Mouse (Mus musculus) hindlimb bud, embryonic 11.5 days (tissue): ENCODE measurements around the gene Ccdc142.
A peak's percentile ranks its signal among the peaks of the same experiment; 100 is the strongest.

Source experiments
- DNase-seq: peaks from one replicate; pipeline ENCODE4 v3.0.0-alpha.2; 2012; ENCODE audit warnings: low read depth, low spot score; ENCODE audit errors: extremely low spot score

The Ccdc142 gene

DNA sequence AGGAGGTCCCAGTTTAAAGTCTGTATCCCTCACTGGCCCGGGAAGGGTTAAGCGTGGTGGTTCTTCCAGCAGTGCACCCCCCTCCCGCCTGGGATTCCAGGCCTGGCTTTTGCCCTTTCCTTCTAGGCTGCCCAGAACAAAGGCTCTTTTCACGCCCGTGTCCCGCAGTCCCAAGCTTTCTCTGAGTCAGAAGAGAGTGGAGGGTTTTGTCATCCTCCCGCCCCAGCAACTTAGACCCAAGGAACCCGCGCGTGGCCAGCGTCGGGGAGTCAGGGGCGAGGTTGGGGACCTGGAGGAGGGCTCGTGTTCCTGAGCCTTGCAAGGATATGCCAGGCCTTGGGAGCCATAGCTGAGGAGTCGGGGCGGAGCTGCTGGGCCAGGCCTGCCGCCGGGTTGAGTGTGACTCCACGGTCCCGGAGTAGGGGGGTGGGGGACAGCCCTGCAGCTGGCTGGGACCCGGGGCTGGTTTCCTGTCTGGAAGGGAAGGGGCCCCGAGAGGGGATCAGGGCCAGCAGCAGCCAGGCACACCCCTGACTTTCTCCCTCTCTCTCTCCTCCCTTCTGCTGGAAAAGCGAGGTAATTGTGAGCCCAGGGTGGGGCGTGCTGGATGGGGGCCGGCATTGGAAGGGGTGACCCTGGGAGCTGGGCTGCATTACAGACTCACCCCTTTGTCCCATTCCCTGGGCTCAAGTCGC, 35.6 kb downstream of the Ccdc142 start:
- peak; percentile 61 for DNase-seq

DNA sequence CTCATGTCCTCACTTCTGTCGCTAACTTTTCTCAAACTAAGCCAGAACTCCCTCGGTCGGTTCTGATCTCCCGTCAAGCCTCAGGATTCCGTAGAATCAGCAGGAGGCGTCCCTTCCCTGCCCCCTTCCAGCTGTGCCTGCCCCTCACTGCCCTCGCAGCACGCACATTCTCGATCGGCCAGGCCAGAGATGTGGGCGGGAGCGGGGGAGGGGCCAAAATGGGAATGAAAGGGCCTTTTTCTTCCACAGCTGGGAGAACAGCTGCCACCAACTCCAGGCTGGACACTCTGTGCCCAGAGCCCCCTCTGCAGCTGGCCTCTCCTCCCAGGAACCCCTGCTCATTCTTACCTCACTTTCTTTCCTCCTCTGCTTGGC, 36.2 kb downstream of the Ccdc142 start:
- DNase-seq, result peak; percentile 83

- peak; percentile 26 for DNase-seq
These were observed 36.7 kb downstream of the Ccdc142 start for GRCm38 (mm10) chr6:83138056-83138455.

DNA sequence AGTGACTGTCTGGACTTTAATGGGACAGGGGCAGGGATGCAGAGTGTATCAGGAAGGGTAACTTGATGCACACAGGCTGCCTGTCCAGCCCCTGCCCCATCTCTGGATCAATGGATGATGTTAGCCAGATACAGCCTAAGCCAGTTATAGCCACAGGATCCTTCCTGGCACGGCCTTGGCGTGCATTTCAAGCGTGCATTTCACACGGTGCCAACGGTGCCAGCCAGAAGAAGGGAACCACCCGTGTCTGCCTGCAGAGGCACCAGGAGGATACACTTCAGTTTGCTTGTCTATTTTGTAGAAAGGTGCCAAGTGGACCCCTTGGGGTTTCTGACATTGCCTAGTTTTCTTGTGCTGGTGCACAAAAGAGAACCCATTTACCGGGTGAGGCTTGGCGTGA, 38.6 kb downstream of the Ccdc142 start:
- DNase-seq, result no peak

DNA sequence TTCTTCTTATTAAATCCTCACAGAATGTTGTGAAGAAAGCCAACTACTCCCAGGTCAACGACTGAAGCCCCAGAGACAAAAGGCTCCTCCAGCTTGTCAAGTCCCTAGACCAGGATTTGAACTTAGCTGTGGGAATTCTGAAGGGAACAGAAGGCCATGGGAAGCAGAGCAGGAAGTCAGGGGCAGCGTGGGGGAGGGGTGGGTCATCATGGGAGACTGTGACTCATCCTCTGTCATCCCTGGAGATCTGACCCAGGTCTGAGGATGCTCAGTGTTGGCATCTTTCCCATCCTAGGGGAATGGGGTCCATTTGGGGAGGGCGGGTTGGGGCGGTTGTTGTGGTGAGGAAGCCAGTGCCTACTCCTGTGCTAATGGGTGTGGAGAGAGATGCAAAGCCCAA, 40.2 kb downstream of the Ccdc142 start:
- DNase-seq, result no peak

DNA sequence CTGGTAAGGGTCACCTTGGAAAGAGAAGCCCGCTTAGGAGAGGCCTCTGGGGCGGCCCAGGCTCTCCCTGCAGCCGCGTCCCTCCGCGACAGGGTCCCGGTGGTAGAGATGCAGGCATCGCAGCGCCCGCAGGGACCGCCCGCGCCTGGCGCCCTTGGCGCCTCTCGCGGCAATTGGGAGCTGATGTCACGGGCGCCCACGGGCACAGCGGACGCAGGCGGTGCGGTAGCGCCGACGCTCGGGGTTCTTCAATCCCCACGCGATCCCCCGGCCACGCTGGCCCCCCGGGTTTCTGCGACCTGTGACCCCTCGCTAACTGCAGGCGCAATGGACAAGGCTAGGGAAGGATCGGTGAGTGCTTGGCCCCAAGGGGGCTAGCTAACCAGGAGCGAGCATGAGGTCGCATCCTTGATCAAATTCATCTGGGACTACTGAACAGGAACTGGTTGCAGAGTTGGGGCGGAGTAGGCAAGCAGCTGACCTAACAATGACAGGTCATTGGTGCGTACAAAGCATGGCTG, 40.9 kb downstream of the Ccdc142 start:
- DNase-seq, result no peak

DNA sequence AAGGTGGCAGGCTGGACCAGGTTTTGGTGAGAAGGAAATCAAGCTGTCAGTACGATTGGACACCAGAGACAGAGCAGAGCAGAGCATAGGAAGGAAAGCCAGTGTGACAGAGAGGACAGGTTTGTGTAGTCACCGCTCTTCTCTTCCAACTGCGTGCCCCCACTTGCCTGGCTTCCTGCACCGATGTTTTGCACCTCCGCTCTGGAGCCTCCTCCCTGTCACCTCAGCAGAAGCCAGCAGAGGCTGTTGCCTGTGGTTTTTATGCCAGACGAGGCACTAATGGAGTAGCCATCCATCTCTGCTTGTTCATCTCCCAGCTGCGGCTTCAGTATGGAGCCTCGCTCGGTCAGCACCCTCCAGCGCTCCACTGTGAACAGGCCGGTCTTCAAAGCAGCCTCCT, 41.5 kb downstream of the Ccdc142 start:
- no peak for DNase-seq

DNA sequence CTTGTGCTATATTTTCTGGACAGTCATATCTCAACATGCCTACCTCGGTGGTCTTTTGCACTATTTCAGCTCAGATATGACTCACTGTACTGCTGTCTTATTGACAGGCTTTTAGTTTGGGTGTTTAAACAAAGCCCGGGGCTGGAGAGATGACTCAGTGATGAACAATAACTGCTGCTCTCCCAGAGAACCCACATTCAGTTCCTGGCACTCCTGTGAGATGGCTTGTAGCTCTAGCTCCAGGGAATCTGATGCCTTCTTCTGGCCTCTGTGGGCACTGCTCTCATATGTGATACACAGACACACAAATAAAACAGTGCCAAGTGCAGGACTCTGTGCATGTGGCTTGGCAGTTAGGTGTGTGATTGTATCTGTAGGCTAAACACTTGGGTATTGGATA, 43.8 kb downstream of the Ccdc142 start:
- DNase-seq, result no peak

GRCm38 (mm10) chr6:83145805-83146204, 44.4 kb downstream of the Ccdc142 start:
- no peak for DNase-seq

DNA sequence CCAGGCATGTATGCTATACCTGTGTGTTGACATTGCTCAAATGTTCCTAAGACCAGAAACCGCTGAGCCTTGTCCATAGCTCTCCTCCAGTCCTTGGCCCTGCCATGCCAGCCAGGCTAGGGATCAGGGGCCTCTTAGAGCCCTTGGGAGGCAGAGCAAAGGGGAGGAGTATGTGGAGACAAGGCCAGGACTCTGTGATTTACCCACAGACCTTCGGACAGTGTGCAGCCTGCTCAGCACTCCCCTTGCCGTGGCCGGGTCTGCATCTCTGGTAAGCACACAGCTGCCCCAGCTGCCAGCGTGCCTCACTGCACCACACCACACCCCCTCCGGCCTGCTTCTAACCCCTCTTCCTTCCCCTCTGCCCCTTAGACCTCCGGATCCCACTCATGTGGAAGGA, 45.9 kb downstream of the Ccdc142 start:
- DNase-seq, result no peak

- DNase-seq, result no peak
These were observed 50.3 kb downstream of the Ccdc142 start for GRCm38 (mm10) chr6:83151721-83152120.

- DNase-seq, result no peak
These were observed 51.6 kb downstream of the Ccdc142 start for GRCm38 (mm10) chr6:83153038-83153437.

- DNase-seq, result no peak
These were observed 52.1 kb downstream of the Ccdc142 start for GRCm38 (mm10) chr6:83153485-83153884.

GRCm38 (mm10) chr6:83155552-83156238, 54.3 kb downstream of the Ccdc142 start:
- no peak for DNase-seq

DNA sequence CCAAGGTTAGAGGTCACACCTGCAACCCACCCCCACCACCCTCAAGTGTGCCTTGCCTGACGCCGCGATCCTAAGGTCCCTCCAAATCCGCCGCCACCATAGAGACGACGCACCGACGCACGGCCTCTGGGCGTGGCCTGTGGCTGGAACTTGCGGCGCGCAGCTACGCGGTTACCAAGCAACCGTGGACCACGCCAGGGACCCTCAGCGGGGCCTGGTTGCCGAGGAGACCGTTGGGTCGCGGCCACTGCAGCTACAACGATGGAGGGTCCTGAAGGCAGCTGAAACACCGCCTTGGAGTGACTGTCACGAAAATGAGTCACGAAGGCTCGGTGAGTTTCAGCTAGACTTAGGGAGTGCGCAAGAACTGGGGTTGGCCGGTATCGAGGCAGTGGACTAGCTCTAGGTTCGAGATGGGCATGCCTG, 54.9 kb downstream of the Ccdc142 start, which contains the start of the genes Wdr54 and 1700003E16Rik:
Gene Wdr54 (minus strand): TSS at position 139 of the 426 bp plus-strand sequence.
Gene 1700003E16Rik (plus strand): TSS at position 146 of the 426 bp plus-strand sequence.
- peak; percentile 67 for DNase-seq
